Mouse (Mus musculus) midbrain, embryonic 14.5 days (tissue): ENCODE measurements around the gene Pcnx. TPM values are rescaled to one million over a fixed set of nuclear protein-coding genes. Genes with fewer than 3 reads are reported as not detected.

Source experiments
- ATAC-seq: fragments of 200-750 bp; cut with Nextera tagmentation; 2 replicates; pipeline ENCODE4 v1.8.0; 2017; ENCODE audit warnings: moderate number of reproducible peaks, moderate library complexity; ENCODE audit not compliant: low FRiP score, low TSS enrichment
- DNase-seq: peaks from one replicate; pipeline ENCODE4 v3.0.0-alpha.2; 2015
- H3K27ac ChIP-seq: fragments of 300-500 bp; sonication (generic); replicated peaks from 2 replicates; pipeline ENCODE4 v1.5.1; 2014; ENCODE audit warnings: mild to moderate bottlenecking, low read depth, low read length, moderate library complexity
- H3K27me3 ChIP-seq: fragments of 300-500 bp; sonication (generic); 2 replicates; pipeline ENCODE4 v1.6.1; 2014; ENCODE audit warnings: low read length, control low read depth, mixed read lengths; ENCODE audit not compliant: control insufficient read depth, insufficient read depth
- H3K36me3 ChIP-seq: fragments of 300-500 bp; sonication (generic); 2 replicates; pipeline ENCODE4 v1.6.1; 2014; ENCODE audit warnings: low read length, control low read depth; ENCODE audit not compliant: control insufficient read depth, insufficient read depth
- H3K4me1 ChIP-seq: fragments of 300-500 bp; sonication (generic); 2 replicates; pipeline ENCODE4 v1.6.1; 2014; ENCODE audit warnings: mild to moderate bottlenecking, antibody characterized with exemption, low read length, control low read depth; ENCODE audit not compliant: control insufficient read depth, insufficient read depth
- H3K4me2 ChIP-seq: fragments of 300-500 bp; sonication (generic); 2 replicates; pipeline ENCODE4 v1.6.1; 2014; ENCODE audit warnings: mild to moderate bottlenecking, low read length, moderate library complexity
- H3K4me3 ChIP-seq: fragments of 300-500 bp; sonication (generic); replicated peaks from 2 replicates; pipeline ENCODE4 v1.5.1; 2014; ENCODE audit warnings: low read depth, low read length
- H3K9ac ChIP-seq: fragments of 300-500 bp; sonication (generic); replicated peaks from 2 replicates; pipeline ENCODE4 v1.6.1; 2014; ENCODE audit warnings: mild to moderate bottlenecking, low read length, moderate library complexity
- H3K9me3 ChIP-seq: fragments of 300-500 bp; sonication (generic); 2 replicates; pipeline ENCODE4 v1.6.1; 2016; ENCODE audit warnings: low read length, control low read depth, mixed read lengths; ENCODE audit not compliant: control insufficient read depth
- WGBS: fragments of 180-500 bp; shearing (Covaris S2); extraction: QIAGEN DNeasy Blood & Tissue Kit; methylation state at CpG from one replicate; pipeline ENCODE4 v1.1.7; 2014; 5-methylcytosine and 5-hydroxymethylcytosine counted together
- polyA plus RNA-seq: library from polyadenylated mRNA; unstranded; fragments of >200 nt; fragmentation: Nextera tagmentation; extraction: Ambion mirVana; gene quantifications from 2 replicates; pipeline ENCODE4 v1.2.1, GENCODE M21; 2014

Gene Pcnx
- polyA plus RNA-seq, 1 experiment from 2014 or later = 16.5 TPM

DNA sequence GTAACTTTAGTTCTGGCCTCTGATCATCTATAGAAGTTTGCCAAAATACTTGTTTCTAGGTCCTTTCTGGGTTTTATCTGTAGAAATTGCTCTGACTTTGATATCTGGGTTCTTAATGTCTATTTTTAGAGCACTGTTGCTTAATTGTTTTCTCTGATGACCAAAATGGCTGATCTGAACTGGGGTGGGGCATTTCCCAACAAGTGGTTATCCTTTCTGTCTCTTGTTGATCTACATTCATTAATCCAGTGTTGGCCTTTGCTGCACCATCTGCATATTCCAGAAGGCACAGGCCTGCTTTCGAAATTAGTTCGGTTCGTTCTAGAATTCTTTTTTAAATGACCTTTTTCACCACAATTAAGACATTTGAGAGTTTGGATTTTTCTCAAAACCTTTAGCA is 20.3 kb downstream of the Pcnx start:
- H3K27me3 ChIP-seq = no peaks in the 10 kb centered on the region
- DNase-seq (no peak), ATAC-seq (no peak)
- H3K9me3 ChIP-seq = peaks cover 3% of the 10 kb centered on the region; the same call in 1 of the 2 replicates
- no peaks in the 10 kb centered on the region for H3K36me3 ChIP-seq
- no peak overlapping the region for H3K4me3 ChIP-seq
- H3K4me2 ChIP-seq = no peak overlapping the region
- no peak overlapping the region for H3K9ac ChIP-seq
- no peak overlapping the region for H3K27ac ChIP-seq
- 99% methylated on average over 3 of the region's 3 CpGs for WGBS
- H3K4me1 ChIP-seq = no peaks in the 10 kb centered on the region

DNA sequence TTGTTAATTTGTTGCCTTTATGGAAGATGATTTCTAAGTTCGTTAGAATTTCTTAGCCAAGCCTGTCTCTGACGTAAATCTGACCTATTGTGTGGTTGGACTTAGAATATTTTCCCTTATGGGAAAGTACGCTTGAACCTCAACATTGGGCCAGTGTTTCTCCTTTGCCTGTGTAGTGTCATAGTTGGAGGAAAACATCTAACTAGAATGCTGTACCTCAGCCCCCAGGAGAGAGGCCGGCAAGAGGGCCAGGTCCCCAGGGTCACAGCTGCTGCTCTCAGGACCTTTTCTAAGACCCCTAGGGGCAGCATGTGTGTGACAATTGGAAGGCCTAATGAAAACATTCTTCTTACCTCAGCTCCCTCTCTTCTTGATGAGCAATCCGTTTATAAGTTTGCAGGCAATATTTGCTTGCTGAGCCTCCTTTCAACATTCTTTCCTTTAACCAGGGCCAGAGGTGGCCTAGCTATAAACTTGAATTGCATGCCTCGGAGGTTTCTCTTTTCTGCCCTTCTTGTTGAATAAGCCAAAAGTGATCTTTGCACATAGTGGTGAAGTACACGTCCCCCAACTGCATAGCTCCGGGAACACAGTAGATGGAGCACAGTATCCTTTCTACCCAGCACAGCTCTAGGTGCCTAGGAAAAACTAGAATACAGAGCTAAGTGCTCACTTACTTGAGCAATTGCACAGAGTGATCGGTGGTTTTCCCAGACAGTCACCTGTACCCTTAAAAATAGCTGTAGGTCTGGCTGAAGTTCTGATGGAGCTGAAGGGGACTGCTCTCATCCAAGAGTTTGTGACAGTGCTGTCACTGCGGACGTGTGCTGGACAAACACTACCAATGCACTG is 23.7 kb downstream of the Pcnx start:
- no peak overlapping the region for H3K27ac ChIP-seq

DNA sequence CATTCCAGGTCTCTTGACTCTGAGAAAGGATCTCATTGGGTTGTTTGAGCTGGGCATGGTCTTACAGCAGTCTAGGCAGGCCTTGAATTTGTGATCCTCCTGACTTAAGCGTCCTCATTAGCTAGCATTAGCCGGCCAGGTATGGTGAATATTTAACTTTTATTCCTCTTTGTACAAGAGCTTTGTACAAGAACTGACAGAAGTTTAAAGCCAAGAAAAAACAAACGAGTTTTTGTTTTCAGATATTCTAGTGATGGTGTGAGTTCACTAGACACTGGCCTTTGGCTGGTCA is 24.2 kb downstream of the Pcnx start:
- no peaks in the 10 kb centered on the region for H3K4me1 ChIP-seq
- H3K9me3 ChIP-seq = peaks cover under 1% of the 10 kb centered on the region; the same call in 1 of the 2 replicates
- ATAC-seq = no peak
- H3K27me3 ChIP-seq = no peaks in the 10 kb centered on the region
- H3K27ac ChIP-seq = no peak overlapping the region
- H3K9ac ChIP-seq = no peak overlapping the region
- WGBS = 90% methylated on average over 3 of the region's 3 CpGs
- DNase-seq = no peak
- H3K4me3 ChIP-seq = no peak overlapping the region
- H3K36me3 ChIP-seq = no peaks in the 10 kb centered on the region
- no peak overlapping the region for H3K4me2 ChIP-seq

More for the DNA sequence above, 23.7 kb downstream of the Pcnx start:
- Histone ChIP-seq H3K9ac (no peak overlapping the region), H3K9me3 (peaks cover 3% of the 10 kb centered on the region; the same call in 1 of the 2 replicates), H3K4me2 (no peak overlapping the region), H3K36me3 (no peaks in the 10 kb centered on the region), H3K4me1 (no peaks in the 10 kb centered on the region), H3K27me3 (no peaks in the 10 kb centered on the region), H3K4me3 (no peak overlapping the region)
- ATAC-seq (no peak), DNase-seq (no peak)
- WGBS = 77% methylated on average over 11 of the region's 11 CpGs

DNA sequence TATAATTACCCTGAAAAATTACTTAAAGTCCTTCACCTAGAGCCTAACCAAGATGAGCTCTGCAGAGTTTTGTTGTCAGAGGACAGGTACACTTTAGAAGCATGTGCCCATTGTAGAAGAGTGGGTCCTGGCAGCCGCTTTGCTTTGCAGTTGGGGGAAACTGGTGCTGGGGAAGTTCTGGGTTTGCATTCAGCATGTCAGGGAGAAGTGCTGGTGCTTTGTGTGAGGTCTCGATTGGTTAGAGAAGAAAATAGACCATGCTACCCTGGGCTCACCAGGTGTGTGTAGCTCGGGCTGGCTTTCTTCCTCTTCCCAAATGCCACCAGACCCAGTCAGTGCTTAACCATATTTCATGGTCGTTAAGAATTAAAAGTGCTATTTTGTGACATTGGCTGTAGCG is 25.2 kb downstream of the Pcnx start:
- WGBS = 82% methylated on average over 5 of the region's 5 CpGs

DNA sequence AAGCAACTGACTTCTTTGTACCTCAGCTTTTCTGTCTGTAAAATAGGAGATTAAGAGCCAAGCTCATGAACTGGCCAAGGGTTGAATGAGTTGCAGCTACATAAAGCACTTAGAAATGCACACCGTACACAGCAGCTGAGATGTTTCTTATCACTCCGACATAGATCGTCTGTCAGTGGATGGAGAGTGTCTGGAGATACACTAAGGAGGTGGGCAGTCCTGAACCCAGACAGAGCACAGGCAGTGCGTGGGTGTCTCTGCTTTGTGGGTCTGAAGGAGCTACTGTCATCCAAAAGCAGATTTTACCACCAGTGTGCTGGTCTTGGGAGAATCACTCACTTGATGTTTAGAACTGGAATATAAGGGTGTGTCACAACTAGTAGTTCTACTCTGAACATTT is 26.2 kb downstream of the Pcnx start:
- WGBS = 84% methylated on average over 4 of the region's 4 CpGs
- Histone ChIP-seq H3K4me2 (no peak overlapping the region), H3K36me3 (no peaks in the 10 kb centered on the region), H3K4me3 (no peak overlapping the region), H3K4me1 (no peaks in the 10 kb centered on the region), H3K9ac (no peak overlapping the region), H3K27ac (no peak overlapping the region), H3K9me3 (no peaks in the 10 kb centered on the region), H3K27me3 (no peaks in the 10 kb centered on the region)
- DNase-seq (no peak), ATAC-seq (no peak)

More for the DNA sequence above, 25.2 kb downstream of the Pcnx start:
- H3K9ac ChIP-seq = no peak overlapping the region
- H3K4me2 ChIP-seq = no peak overlapping the region
- no peaks in the 10 kb centered on the region for H3K27me3 ChIP-seq
- H3K4me1 ChIP-seq = no peaks in the 10 kb centered on the region
- no peak overlapping the region for H3K4me3 ChIP-seq
- H3K27ac ChIP-seq = no peak overlapping the region
- ATAC-seq (no peak), DNase-seq (no peak)
- no peaks in the 10 kb centered on the region for H3K36me3 ChIP-seq
- no peaks in the 10 kb centered on the region for H3K9me3 ChIP-seq

DNA sequence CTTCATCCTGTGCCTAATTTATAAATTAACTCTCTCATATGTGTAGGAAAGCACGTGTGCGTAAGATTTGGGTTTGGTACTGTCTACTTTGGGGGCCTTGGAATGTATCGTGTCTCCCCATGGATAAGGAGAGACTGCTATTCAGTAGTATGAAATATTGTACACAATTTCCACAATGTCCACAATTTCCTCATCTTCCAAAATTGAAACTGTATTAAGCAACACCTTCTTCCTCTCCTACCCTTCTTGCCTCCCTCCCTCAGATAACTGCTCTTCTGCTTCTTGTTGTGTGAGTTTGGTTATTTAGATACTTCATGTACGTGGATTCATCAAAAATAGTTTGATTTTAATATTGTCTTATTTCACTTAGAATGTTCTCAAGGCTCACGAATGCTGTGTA is 29.1 kb downstream of the Pcnx start:
- DNase-seq (no peak), ATAC-seq (no peak)
- no peaks in the 10 kb centered on the region for H3K4me1 ChIP-seq
- no peaks in the 10 kb centered on the region for H3K27me3 ChIP-seq
- WGBS = 96% methylated on average over 5 of the region's 5 CpGs
- no peaks in the 10 kb centered on the region for H3K9me3 ChIP-seq
- H3K27ac ChIP-seq = no peak overlapping the region
- H3K9ac ChIP-seq = no peak overlapping the region
- H3K4me3 ChIP-seq = no peak overlapping the region
- no peak overlapping the region for H3K4me2 ChIP-seq
- no peaks in the 10 kb centered on the region for H3K36me3 ChIP-seq

DNA sequence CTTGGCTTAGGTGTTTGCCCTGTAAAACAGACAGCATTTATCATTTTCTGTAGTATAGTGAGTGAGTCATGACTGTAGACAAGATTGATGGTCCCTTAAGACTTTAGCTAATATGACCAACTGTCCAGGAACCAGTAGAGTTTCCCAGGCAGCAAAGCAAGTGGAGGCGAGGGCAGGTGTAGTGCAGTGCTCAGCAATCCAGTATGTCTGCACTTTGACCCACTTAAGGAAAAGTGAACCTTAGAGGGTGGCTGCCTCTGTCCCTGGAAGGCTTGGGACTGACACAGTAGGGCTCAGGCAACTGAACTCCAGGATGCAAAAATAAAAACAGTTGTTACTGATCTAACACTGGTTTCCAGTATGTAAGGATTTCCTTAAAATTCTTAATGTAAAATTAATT is 32.1 kb downstream of the Pcnx start:
- Histone ChIP-seq H3K4me3 (no peak overlapping the region), H3K27ac (no peak overlapping the region), H3K9me3 (no peaks in the 10 kb centered on the region), H3K4me1 (no peaks in the 10 kb centered on the region), H3K4me2 (no peak overlapping the region), H3K36me3 (no peaks in the 10 kb centered on the region), H3K9ac (no peak overlapping the region), H3K27me3 (no peaks in the 10 kb centered on the region)
- ATAC-seq (no peak), DNase-seq (no peak)
- WGBS = 88% methylated on average over 1 of the region's 1 CpGs

DNA sequence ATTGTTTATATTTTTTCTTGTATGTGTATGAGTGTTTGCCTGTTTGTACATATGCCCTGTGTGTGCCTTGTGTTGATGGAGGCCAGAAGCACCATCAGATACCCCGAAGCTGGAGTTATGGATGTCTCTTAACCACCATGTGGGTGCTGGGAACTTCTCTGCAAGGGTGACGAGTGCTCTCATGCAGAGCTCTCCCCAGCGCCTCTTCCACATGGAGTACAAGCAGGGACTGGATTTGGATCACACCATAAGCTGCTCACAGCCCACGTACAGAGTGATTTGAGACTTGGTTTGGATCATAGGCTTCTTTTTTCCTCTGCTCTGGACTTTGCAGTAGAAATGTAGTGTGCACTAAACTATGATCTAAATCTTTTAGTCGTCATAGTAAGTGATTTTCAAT is 34.5 kb downstream of the Pcnx start:
- H3K36me3 ChIP-seq = no peaks in the 10 kb centered on the region
- 91% methylated on average over 5 of the region's 5 CpGs for WGBS
- DNase-seq = no peak
- no peak overlapping the region for H3K9ac ChIP-seq
- H3K4me3 ChIP-seq = no peak overlapping the region
- no peak for ATAC-seq
- no peak overlapping the region for H3K27ac ChIP-seq
- H3K4me2 ChIP-seq = no peak overlapping the region
- H3K9me3 ChIP-seq = no peaks in the 10 kb centered on the region
- no peaks in the 10 kb centered on the region for H3K4me1 ChIP-seq
- H3K27me3 ChIP-seq = no peaks in the 10 kb centered on the region

DNA sequence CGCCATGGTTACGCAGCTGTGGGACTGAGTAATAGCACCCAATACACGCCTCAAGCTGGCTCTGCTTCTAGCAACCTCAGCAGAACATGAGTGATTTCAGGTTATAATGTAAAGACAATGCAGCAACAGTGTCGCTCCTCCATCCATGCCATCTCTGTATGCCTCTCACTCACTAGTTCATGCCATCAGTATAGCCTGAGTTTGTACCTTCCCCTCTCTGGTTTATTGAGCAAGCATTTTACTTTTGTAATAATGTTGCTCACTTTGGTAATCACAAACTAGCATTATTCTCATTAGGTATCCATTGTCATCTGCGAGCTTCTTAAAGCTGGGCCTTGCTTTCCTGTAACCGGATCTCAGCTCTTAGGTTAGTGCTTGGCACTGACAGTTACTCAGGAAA is 36.2 kb downstream of the Pcnx start:
- no peaks in the 10 kb centered on the region for H3K4me1 ChIP-seq
- no peak overlapping the region for H3K9ac ChIP-seq
- DNase-seq (no peak), ATAC-seq (no peak)
- 93% methylated on average over 6 of the region's 6 CpGs for WGBS
- no peak overlapping the region for H3K27ac ChIP-seq
- H3K4me3 ChIP-seq = no peak overlapping the region
- no peaks in the 10 kb centered on the region for H3K9me3 ChIP-seq
- H3K27me3 ChIP-seq = no peaks in the 10 kb centered on the region
- no peak overlapping the region for H3K4me2 ChIP-seq
- no peaks in the 10 kb centered on the region for H3K36me3 ChIP-seq
